Mouse (Mus musculus): ENCODE data around the gene Phf19. TPM values are rescaled to one million over a fixed set of nuclear protein-coding genes. Genes with fewer than 3 reads are reported as not detected.

The Phf19 gene
- total and polyA plus RNA-seq, 3 experiments: 16.8 to 25.4 (median 20.5) TPM

DNA sequence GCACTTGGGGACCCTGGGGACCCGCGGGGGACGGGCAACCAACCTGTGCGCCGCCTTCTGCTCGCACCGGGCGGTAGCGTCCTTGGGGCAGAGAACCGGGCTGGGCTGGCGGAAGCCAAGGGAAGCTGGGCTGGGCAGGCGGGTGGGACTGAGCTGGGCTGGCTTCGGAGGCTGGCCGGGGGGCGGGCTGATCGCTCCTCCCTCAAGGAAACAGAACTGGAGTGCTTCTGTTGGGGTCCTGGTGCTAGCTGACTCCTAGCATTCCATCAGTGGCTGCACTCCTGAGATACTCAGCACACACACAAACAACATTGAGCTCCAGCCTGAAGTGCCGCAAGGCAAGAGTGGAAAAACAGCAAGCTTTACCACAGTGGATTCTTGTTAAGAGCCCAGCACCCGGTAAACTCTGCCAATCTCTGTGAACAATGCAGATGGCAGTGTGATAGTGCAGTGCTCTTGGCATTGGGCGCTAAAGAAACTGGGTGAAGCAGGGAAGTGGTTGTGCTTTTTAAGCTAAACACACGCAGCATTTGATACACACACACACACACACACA lies 47.7 kb upstream of the Phf19 start, which contains the start of gene Traf1 (continued):
- no peak for TF ChIP-seq MYC (IDR thresholded peaks at IDR 0.05; ENCODE audit: low read depth, low read length)
- no peak for TF ChIP-seq USF1 (IDR thresholded peaks at IDR 0.05; ENCODE audit: low read depth, low read length)
- TF ChIP-seq POLR2A (IDR thresholded peaks at IDR 0.05; ENCODE audit: low read depth, low read length): peak; percentile 39; the same call in 1 of the 2 replicates
- TF ChIP-seq MAX (IDR thresholded peaks at IDR 0.05; ENCODE audit: low read length): 0 out of 2 replicates have a peak, but pooled peaks have one; percentile 11
- TF ChIP-seq NRF1 (IDR thresholded peaks at IDR 0.05; ENCODE audit: low read depth, low read length): no peak
- TF ChIP-seq GABPA (IDR thresholded peaks at IDR 0.05; ENCODE audit: insufficient replicate concordance, low read depth, low read length): no peak
- TF ChIP-seq MEF2A (IDR thresholded peaks at IDR 0.05; ENCODE audit: borderline replicate concordance, low read depth, low read length): no peak
- 0 out of 2 replicates have a peak, but pooled peaks have one; percentile 14 for TF ChIP-seq BHLHE40 (IDR thresholded peaks at IDR 0.05; ENCODE audit: low read depth, low read length)
- TF ChIP-seq EP300 (IDR thresholded peaks at IDR 0.05; ENCODE audit: low read length): no peak
- 0 out of 2 replicates have a peak, but pooled peaks have one; percentile 39 for TF ChIP-seq SIN3A (IDR thresholded peaks at IDR 0.05; ENCODE audit: low read length)
- TF ChIP-seq IRF4 (IDR thresholded peaks at IDR 0.05; ENCODE audit: low read depth, low read length): peak; percentile 29; the same call in 1 of the 2 replicates
- TF ChIP-seq ELF1 (IDR thresholded peaks at IDR 0.05; ENCODE audit: low read depth, low read length): no peak

GRCm38 (mm10) chr2:34960966-34961365 lies 47.1 kb upstream of the Phf19 start:
- in situ Hi-C loops (cut with MboI; ENCODE audit: low pct_ligation_motif_present, low pct_unique_long_range_greater_than_20kb, low sequenced_read_pairs): loop anchor here (10.0 kb wide), 3 partner anchors 46 to 166 kb away; partner anchors contain the start of genes AI182371, Cntrl, Phf19 and Rabepk
- H3K9ac ChIP-seq (ENCODE audit: insufficient read depth, low read depth): peak overlapping the region; percentile 70
- H3K4me3 ChIP-seq (replicated peaks in 1 of 3; ENCODE audit: low read depth in 2 of 3, low read length in 2 of 3, poor library complexity in 1 of 3): peak overlapping the region; percentile 47 to 68 (median 49)

DNA sequence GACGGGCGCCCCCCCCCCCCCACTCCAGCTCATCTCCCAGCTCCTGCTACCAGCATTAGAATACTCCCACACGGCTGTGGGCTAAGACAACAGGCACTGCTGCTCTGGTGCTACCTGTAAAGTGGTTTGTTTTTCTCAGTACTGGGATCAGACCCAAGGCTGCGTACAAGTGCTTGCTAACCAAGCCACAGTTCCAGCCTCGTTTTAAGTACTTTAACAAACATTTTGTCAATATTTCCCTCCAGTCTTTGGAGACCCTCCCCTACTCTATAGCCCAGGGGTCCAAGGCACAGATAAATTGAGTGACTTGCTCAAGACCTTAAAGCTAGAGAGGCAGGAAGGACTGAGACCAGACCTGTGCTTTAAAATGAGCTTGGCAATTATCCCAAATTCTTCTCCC lies 46.6 kb upstream of the Phf19 start:
- dilution Hi-C loops (cut with MboI; ENCODE audit: extremely low pct_ligation_motif_present, extremely low pct_unique_long_range_greater_than_20kb, low sequenced_read_pairs): no loop called here
- Histone ChIP-seq H3K9me3 (replicated peaks; ENCODE audit: low read length) (peaks cover 4% of the 10 kb centered on the region), H3K27ac (ENCODE audit: insufficient read depth, low read depth) (peak overlapping the region; percentile 97; the same call in 1 of the 2 replicates), H3K4me3 (replicated peaks in 1 of 3; ENCODE audit: low read depth in 2 of 3, low read length in 2 of 3, poor library complexity in 1 of 3) (peak overlapping the region; percentile 47 to 68 (median 49)), H3K79me2 (replicated peaks; ENCODE audit: control insufficient read depth, extremely low read depth, insufficient read depth, poor library complexity, severe bottlenecking) (peaks cover 26% of the 10 kb centered on the region), H3K4me2 (ENCODE audit: insufficient read depth, low read depth, poor library complexity, severe bottlenecking) (peak overlapping the region; percentile 74), H3K9ac (ENCODE audit: insufficient read depth, low read depth) (peak overlapping the region; percentile 70; the same call in 1 of the 2 replicates), H3K27me3 (replicated peaks) (no peaks in the 10 kb centered on the region), H3K36me3 (replicated peaks in 1 of 2; ENCODE audit: control insufficient read depth in 1 of 2, insufficient read depth in 1 of 2, low read length in 1 of 2) (peaks cover 5 to 16% of the 10 kb centered on the region in 2 experiments), H3K4me1 (ENCODE audit: control insufficient read depth in 1 of 2, insufficient read depth in 2 of 2) (peaks cover 17 to 80% of the 10 kb centered on the region in 2 experiments)
- in situ Hi-C loops (cut with MboI; ENCODE audit: low pct_ligation_motif_present, low pct_unique_long_range_greater_than_20kb, low sequenced_read_pairs): loop anchor here (10.0 kb wide), 3 partner anchors 46 to 166 kb away; partner anchors contain the start of genes AI182371, Cntrl, Phf19 and Rabepk
- TF ChIP-seq NELFE (IDR thresholded peaks at IDR 0.05; ENCODE audit: low read depth, low read length): no peak
- no peak for TF ChIP-seq EP300 (IDR thresholded peaks at IDR 0.05; ENCODE audit: low read length)
- no peak for TF ChIP-seq CHD2 (IDR thresholded peaks at IDR 0.05; ENCODE audit: low read length)
- no peak for TF ChIP-seq E2F4 (IDR thresholded peaks at IDR 0.05; ENCODE audit: insufficient replicate concordance, low read depth, low read length)
- DNase-seq (ENCODE audit: extremely low read depth): no peak

More at GRCm38 (mm10) chr2:34960966-34961365, 47.1 kb upstream of the Phf19 start:
- H3K36me3 ChIP-seq (replicated peaks in 1 of 2; ENCODE audit: control insufficient read depth in 1 of 2, insufficient read depth in 1 of 2, low read length in 1 of 2): peaks cover 4 to 11% of the 10 kb centered on the region in 2 experiments
- peak overlapping the region; percentile 97 for H3K27ac ChIP-seq (ENCODE audit: insufficient read depth, low read depth)
- dilution Hi-C loops (cut with MboI; ENCODE audit: extremely low pct_ligation_motif_present, extremely low pct_unique_long_range_greater_than_20kb, low sequenced_read_pairs): no loop called here
- no peak for TF ChIP-seq BHLHE40 (IDR thresholded peaks at IDR 0.05; ENCODE audit: low read depth, low read length)
- no peak for TF ChIP-seq JUND (conservative IDR thresholded peaks at IDR 0.05; ENCODE audit: low read depth, low read length)
- TF ChIP-seq MYC (IDR thresholded peaks at IDR 0.05; ENCODE audit: low read depth, low read length): no peak
- no peak for TF ChIP-seq EP300 (IDR thresholded peaks at IDR 0.05; ENCODE audit: low read length)
- TF ChIP-seq NRF1 (IDR thresholded peaks at IDR 0.05; ENCODE audit: low read depth, low read length): no peak
- no peak for TF ChIP-seq ETS1 (conservative IDR thresholded peaks at IDR 0.05; ENCODE audit: low read depth, low read length)
- TF ChIP-seq UBTF (IDR thresholded peaks at IDR 0.05; ENCODE audit: low read depth, low read length): no peak
- no peak for TF ChIP-seq ZC3H11A (IDR thresholded peaks at IDR 0.05; ENCODE audit: low read depth, low read length)
- H3K9me3 ChIP-seq (replicated peaks; ENCODE audit: low read length): peaks cover 4% of the 10 kb centered on the region
- peak overlapping the region; percentile 74 for H3K4me2 ChIP-seq (ENCODE audit: insufficient read depth, low read depth, poor library complexity, severe bottlenecking)
- H3K4me1 ChIP-seq (ENCODE audit: control insufficient read depth in 1 of 2, insufficient read depth in 2 of 2): peaks cover 17 to 75% of the 10 kb centered on the region in 2 experiments
- H3K27me3 ChIP-seq (replicated peaks): no peaks in the 10 kb centered on the region
- no peak for DNase-seq (ENCODE audit: extremely low read depth)
- H3K79me2 ChIP-seq (replicated peaks; ENCODE audit: control insufficient read depth, extremely low read depth, insufficient read depth, poor library complexity, severe bottlenecking): peaks cover 21% of the 10 kb centered on the region
